Mouse (Mus musculus) lung, postnatal 25 days (tissue): ENCODE results near the gene Gm19345.

Experiments
- DNase-seq: peaks from one replicate; pipeline ENCODE4 v3.0.0; 2022; ENCODE audit warnings: low spot score

Gm19345 gene

DNA sequence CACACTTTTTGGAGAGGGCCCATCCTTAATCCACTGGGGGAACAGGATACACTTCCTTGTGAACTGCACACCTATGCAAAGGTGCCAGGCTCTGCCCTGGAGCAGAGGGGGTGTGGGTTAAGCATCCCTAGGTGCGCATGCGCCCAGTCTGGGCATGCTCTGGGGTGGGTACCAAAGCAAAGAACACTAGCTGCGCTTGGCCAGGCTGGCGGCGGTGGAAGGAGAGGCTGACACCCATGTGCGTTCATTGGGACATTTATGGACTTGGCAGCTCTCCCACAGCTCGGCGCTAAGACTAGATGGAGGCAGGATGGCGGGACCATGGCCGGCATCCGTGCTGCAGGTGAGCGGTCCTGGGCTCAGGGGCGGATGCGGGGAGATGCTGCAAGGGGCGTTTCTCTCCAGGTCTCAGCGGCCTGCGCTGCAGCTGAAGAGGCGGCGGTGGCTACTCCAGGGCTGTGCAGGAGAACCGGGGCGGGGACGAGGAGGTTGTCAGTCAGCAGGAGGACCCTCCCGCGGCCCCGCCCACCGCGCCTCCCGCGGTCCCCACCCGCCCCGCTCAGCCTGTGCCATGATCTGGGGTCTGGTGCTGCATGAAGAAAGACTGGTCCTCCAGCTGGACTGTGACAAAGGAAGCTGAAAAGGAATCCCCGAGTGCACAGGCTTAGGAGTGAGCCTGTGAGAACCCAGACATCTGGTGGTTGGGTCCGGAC lies at the start of gene Gm19345:
Gene Gm19345, plus strand, starts transcription at position 146 of the 713 bp plus-strand sequence.
- no peak for DNase-seq

DNA sequence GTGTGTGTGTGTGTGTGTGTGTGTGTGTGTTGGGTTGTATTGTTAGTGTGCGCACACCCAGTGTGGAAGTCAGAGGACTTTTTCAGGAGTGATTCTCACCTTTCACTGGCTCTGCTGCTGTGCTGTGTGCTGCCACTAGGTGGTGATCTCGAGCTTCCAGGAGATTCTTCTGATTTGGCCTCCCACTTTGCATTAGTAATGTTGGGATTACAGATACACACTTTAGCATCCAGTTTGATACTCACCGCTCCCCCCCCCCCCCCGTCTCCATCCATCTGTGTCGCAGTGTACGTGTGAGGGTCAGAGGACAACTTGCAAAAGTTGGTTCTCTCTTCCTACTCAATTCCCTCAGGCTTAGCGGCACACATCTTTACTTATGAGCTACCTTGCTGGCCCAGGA lies 48.8 kb upstream of the Gm19345 start:
- peak; percentile 79 for DNase-seq

DNA sequence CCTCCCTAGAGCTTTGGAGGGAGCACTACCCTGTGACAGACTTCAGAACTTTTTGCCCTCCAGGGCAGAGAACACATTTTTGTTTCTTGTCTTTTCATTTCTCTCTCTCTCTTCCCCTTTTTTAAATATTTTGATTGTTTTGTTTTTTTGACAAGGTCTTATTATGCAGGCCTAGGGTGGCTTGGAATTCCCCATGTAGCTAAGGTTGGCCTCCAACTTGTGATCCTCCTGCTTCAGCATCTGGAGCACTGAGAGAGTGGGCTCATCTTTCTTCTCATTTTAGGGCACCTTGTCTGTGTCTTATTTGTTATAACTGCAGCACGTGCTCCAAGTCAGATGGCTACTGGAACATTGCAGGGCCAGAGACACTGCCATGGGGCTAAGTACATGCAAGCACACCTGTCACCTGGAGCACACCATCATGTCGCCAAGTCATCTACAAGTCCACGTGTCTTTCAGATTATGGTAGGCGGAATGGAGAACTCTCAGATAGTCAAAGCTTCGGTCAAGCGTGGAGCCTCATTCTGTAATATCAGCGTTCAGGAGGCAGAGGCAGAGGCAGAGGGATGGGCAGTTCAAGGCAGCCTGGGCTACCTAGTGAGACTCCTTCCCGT lies 45.3 kb upstream of the Gm19345 start:
- DNase-seq = no peak

- DNase-seq = no peak
Observed at GRCm38 (mm10) chr7:19809369-19809768, 42.4 kb upstream of the Gm19345 start.

DNA sequence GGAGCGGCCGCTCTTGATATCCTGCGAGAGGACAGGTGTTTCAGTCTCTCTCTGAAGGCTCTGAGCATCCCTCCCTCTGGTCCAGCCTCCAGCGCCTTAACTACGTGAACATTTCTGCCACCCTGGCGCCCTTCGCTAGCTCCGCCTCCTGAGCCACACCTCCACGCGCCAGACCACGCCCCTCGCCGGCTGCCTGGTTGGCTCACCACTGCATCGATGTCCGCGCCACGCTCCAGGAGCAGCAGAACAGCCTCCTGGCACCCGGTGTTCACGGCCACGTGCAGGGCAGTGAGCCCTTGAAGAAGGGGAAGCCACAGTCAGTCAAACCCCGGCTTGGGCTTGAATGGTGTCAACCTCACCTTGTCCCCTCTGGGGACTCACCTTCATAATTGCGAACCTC lies 40.7 kb upstream of the Gm19345 start:
- DNase-seq = no peak

GRCm38 (mm10) chr7:19813161-19813560 lies 38.6 kb upstream of the Gm19345 start:
- DNase-seq = no peak

- DNase-seq = no peak
Observed at GRCm38 (mm10) chr7:19813579-19814122, 38.2 kb upstream of the Gm19345 start.

DNA sequence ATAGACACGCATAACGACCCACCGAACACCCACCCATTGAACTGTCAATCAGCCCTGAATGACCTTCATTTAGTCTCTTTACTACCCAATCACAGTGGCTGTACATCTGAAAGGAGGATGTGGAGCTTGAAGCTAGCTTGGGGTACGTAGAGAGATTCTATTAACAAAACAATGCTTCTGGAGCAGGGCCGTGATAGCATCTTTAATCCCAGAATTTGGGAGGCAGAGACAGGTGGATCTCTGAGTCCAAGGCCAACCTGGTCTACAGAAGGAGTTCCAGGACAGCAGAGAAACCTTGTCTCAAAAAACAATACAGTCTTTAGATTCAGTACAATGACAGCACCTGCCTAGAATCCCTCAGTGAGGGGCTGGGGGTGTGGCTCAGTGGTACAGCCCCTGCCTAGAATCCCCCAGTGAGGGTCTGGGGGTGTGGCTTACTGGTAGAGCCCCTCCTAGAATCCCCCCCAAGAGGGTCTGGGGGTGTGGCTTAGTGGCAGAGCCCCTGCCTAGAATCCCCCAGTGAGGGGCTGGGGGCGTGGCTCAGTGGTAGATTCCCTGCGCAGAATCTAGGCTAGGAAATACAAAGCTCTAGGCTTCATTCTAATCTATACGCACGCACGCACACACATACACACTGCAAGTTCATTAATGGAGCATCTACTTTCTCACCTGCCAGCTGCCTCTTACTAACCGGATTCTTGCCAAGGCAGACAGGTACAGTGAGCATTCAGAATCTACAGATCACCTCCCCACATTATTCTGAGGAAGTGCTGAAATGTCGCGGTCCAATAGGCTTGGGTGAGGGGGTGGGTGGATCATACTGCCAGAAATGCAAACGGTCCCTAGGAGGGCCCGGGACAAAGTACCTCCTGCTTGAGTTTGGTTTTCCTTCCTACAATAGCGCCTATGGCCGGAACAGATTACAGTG lies 36.2 kb upstream of the Gm19345 start:
- DNase-seq = no peak

GRCm38 (mm10) chr7:19816224-19816771 lies 35.5 kb upstream of the Gm19345 start:
- DNase-seq = peak; percentile 92

DNA sequence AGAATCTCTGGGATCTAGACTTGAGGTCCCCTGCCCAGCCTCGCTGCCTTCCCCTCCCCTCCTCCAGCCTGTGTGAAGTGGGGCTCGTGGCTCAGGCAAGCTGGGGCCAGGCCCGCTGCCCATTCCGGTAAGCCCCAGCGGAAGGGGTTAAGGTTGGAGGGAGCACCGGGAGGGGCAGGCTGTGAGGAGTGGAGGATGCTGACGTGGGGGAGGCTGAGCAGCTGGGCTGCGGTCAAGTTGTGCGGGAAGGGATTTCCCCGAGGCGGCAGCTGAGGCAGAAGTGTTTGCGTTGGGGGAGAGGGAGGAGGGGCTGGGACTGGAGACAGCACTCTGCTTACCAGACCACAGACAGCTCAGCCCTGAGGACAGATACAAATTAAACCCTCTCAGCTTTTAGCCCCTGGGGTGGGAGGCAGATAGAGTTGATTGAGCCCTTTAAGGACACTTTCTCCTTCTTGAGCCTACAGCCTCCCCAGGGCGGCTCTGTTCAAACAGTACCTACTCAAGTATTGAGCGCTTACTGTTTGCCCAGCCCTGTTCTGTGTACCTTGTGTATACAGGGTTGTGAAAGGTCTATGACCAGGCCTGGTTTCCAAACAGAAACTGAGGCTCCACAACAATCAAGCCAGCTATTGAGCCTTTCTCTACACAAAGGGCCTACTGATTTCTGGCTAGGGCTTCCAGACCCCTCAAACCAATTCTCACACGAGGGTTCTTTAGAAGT lies 34.3 kb upstream of the Gm19345 start:
- peak; percentile 93 for DNase-seq

GRCm38 (mm10) chr7:19818440-19818839 lies 33.4 kb upstream of the Gm19345 start:
- DNase-seq = peak; percentile 70

GRCm38 (mm10) chr7:19818875-19819274 lies 32.9 kb upstream of the Gm19345 start:
- DNase-seq = no peak

DNA sequence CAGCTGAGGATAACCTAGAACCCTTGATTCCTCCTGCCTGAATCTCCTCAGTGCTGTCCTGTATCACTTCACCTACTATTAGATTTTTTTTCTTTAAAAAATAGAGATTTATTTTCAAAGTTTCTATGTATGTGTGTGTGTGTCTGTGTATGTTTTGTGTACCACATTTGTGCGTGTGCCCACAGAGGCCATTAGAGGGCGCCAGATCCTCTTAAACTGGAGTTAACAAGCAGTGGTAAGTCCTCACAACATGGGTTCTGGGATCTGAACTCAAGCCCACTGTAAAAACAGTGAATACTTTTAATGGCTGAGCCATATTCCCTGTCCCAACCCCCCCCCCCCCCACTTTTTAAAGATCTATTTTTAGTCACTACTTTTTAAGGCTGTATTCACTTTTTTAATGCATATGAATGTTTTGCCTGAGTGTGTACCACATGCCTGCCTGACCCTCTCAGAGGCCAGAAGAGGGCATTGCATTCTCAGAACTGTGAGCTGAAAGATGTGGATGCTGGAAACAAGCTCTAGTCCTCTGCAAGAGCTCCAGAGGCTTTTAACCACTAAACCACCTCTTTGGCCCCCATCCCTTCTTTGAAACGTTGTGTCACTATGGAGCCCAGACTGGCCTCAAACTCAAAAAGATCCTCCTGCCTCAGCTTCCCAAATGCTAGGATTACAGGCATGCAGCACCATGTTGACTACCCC lies 31.3 kb upstream of the Gm19345 start:
- no peak for DNase-seq

DNA sequence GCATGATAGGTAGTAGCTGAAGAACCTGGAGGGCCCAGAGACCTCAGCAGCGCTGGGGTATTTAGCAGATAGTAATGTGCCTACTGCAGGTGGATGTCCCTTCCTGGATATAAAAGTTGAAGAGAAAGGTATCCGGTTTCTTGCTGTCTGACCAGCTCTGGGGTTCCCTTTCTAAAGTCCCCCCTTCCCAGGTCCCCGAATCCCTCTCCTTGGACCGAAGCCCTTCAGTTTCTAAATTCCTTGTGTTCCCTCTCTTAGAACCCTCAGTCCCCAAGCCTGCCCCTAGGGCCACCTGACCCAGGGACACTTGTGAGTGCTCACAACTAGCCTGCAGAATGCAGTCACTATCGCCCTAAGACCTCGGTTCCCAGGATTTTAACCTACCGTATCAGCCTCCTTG lies 30.2 kb upstream of the Gm19345 start:
- DNase-seq = no peak

- DNase-seq = no peak
Observed at GRCm38 (mm10) chr7:19822193-19822592, 29.6 kb upstream of the Gm19345 start.

DNA sequence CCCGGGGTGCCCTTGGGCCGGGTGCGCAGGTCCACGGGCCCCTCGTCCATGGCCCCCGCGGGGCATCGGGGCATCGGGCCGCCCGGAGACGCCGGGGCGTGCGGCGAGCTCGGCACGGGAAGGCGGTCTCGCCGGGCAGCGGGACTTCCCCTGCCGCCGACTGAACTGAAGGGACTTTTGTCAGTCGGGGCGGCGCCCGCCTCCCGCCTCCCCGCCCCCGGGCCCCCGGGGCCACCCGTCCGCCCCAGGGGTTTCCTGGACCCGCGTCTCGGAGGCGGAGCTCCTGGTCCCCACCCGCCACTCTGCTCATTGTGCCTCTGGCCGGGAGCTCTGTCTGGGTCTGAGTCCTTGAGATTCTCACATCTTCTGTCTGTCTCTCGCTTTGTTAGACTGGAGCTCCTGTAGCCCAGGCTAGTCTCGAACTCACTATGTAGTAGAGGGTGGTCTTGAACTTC lies 29.2 kb upstream of the Gm19345 start, which contains the start of gene Bcl3:
Gene Bcl3, minus strand, starts transcription at position 167 of the 455 bp plus-strand sequence.
- peak; percentile 77 for DNase-seq

DNA sequence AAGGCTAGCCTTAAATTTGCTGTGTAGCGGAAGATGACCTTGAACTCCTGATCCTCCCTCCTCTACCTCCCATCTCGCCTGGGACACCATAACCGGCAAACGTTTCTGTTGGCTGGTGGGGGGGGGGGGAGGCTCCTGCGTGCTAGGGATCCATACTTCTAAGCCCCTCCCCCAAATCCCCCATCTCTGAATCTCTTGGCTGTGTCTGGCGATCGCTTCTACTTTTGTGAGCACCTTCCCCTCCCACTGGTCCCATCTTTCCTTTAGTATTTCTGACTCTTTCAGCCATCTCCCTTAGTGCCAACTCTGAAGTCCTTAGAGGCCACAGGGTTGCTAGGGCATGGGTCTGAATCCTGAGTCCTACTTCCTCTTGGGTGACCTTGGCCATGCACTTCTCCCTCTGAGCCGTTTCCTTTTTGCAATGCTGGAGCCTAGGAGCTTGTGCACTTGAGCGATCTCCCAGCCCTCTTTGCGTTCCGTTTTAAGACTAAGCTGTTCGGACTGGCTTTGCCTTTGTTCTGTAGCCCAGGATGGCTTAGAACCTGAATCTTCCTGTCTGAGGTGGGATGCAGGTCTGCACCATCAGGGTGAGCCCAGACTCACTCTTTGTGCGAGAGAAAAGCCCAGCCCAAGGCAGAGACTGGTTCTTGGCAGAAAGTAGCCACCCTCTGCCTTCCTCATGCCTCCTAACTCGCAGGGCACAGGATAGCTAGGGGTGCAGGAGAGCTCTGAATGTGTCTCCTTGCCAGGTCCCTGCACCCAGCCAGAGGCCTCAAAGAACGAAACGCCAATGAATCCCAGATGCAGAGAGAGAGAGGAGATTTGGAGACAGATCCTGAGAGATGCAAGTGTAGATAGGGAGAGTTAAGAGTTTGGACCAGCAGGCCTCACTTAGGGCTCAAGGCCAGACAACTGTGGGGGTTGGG lies 28.3 kb upstream of the Gm19345 start:
- no peak for DNase-seq

DNA sequence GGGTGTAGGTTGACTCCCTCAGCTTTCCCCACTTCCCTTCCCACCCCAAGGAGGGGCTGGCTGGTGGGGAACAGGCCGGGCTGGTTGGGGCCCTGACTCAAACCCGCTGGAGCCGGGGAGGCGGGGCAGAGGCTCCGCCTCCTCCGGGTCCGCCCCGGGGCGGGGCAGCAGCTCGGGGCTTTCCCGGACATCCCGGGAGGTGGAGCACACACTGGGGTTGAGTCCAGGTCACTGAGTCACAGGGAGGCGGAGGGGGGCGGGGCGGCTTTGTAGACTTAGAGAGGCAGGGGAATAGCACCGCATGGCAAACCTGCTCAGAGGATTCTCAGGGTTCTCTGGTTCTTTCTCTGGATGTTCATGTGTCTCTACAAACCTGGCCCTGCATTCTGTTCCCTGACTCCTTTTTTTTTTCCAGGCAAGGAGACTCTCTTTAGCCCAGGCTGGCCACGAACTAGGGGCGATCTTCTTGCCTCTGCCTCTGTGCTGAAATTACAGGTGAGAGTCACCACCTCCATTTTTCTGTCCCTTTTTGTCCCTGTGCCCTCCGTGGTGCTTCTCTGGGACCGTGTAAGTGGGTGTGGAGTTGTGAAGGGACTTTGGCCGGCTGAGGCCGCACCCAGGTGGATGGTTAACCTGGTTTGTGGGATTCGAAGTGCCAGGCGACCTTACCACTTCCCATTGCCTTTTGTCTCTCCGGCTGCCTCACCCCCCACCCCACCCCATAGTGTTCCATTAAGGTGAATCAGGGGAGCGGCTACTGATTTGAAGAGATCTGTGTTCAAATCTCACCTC lies 27.4 kb upstream of the Gm19345 start:
- DNase-seq = peak; percentile 91

GRCm38 (mm10) chr7:19826756-19827155 lies 25.0 kb upstream of the Gm19345 start:
- DNase-seq = no peak
